In the genomic region with DNA sequence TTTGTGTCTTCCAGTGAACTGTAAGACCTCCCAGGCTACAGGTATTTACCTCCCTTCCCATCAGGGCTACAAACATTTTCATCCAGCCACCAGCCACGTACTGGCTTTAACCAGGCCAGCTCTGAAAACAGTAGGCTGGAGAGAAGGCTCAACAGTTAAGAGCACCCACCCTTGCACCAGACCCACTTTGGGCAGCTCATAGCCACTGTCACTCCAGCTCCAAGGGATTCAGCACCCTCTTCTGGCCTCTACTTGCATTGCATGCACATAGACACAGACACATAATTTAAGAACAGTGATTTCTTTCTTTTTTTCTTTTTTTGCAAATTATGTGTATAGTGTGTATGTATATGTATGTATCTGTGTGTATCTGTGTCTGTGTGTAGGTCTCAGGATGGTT, we compare ENCODE assay signal across 7 mouse cellular contexts. TPM values are rescaled to one million over a fixed set of nuclear protein-coding genes. Genes with fewer than 3 reads are reported as not detected.
A peak's percentile ranks its signal among the peaks of the same experiment; 100 is the strongest.
DNase-seq lines count a peak whose midpoint lies in the region; ATAC-seq and TF ChIP-seq lines count a peak whose summit lies in the region.

No protein-coding gene starts in this region.

- H3K9ac ChIP-seq in intestine, embryonic 14.5 days (ENCODE audit: low read length), result no peak overlapping the region
- no peak overlapping the region for H3K9ac ChIP-seq in intestine, embryonic 15.5 days
- H3K9ac ChIP-seq in ES-Bruce4 (ENCODE audit: low read depth, poor library complexity, severe bottlenecking), result no peak overlapping the region
- no peak overlapping the region for H3K9ac ChIP-seq in lung, postnatal 0 days (replicated peaks; ENCODE audit: low read depth)

- TF ChIP-seq CTCF in ES-Bruce4 (IDR thresholded peaks at IDR 0.05; ENCODE audit: low read depth, low read length), result peak; percentile 85
- peak; percentile 83 for TF ChIP-seq CTCF in lung, postnatal 0 days (IDR thresholded peaks at IDR 0.05)

- TF ChIP-seq POLR2A in ES-Bruce4 (IDR thresholded peaks at IDR 0.05; ENCODE audit: insufficient read depth, low read length), result no peak

- H3K36me3 ChIP-seq in intestine, embryonic 14.5 days (ENCODE audit: control insufficient read depth, insufficient read depth, low read length), result no peaks in the 10 kb centered on the region
- H3K36me3 ChIP-seq in intestine, embryonic 15.5 days, result 0 out of 2 replicates have a peak, but pooled peaks cover 3% of the 10 kb centered on the region
- H3K36me3 ChIP-seq in ES-Bruce4 (ENCODE audit: control insufficient read depth, insufficient read depth, low read length, poor library complexity, severe bottlenecking), result no peaks in the 10 kb centered on the region
- H3K36me3 ChIP-seq in lung, postnatal 0 days (ENCODE audit: insufficient read depth, low read length), result peaks cover 4% of the 10 kb centered on the region; the same call in 1 of the 2 replicates

- WGBS in intestine, embryonic 14.5 days, result 62% methylated on average over 1 of the region's 1 CpGs
- 38% methylated on average over 1 of the region's 1 CpGs for WGBS in intestine, embryonic 15.5 days
- 29% methylated on average over 1 of the region's 1 CpGs for WGBS in lung, postnatal 0 days

- no peak overlapping the region for H3K4me3 ChIP-seq in intestine, embryonic 14.5 days (ENCODE audit: low read depth, low read length)
- H3K4me3 ChIP-seq in intestine, embryonic 15.5 days (replicated peaks), result no peak overlapping the region
- no peak overlapping the region for H3K4me3 ChIP-seq in ES-Bruce4 (ENCODE audit: low read depth, low read length)
- no peak overlapping the region for H3K4me3 ChIP-seq in lung, postnatal 0 days (ENCODE audit: low read depth, low read length)

- no peaks in the 10 kb centered on the region for H3K4me1 ChIP-seq in intestine, embryonic 14.5 days (replicated peaks; ENCODE audit: control insufficient read depth, insufficient read depth, low read length)
- H3K4me1 ChIP-seq in intestine, embryonic 15.5 days (replicated peaks), result peaks cover 9% of the 10 kb centered on the region; the same call in 1 of the 2 replicates
- H3K4me1 ChIP-seq in ES-Bruce4 (ENCODE audit: control insufficient read depth, insufficient read depth, low read length), result no peaks in the 10 kb centered on the region
- H3K4me1 ChIP-seq in lung, postnatal 0 days (ENCODE audit: insufficient read depth, low read depth, low read length), result no peaks in the 10 kb centered on the region

- no peaks in the 10 kb centered on the region for H3K27me3 ChIP-seq in intestine, embryonic 14.5 days (replicated peaks; ENCODE audit: control insufficient read depth, insufficient read depth, low read length)
- H3K27me3 ChIP-seq in intestine, embryonic 15.5 days (replicated peaks), result no peaks in the 10 kb centered on the region
- H3K27me3 ChIP-seq in ES-Bruce4 (ENCODE audit: control insufficient read depth, insufficient read depth, low read length, poor library complexity, severe bottlenecking), result no peaks in the 10 kb centered on the region
- H3K27me3 ChIP-seq in lung, postnatal 0 days (replicated peaks; ENCODE audit: insufficient read depth, low read length), result no peaks in the 10 kb centered on the region

- H3K4me2 ChIP-seq in intestine, embryonic 14.5 days (ENCODE audit: low read length), result no peak overlapping the region
- H3K4me2 ChIP-seq in intestine, embryonic 15.5 days (replicated peaks), result no peak overlapping the region
- H3K4me2 ChIP-seq in lung, postnatal 0 days (replicated peaks; ENCODE audit: low read depth, low read length), result no peak overlapping the region

- TF ChIP-seq EP300 in ES-Bruce4 (IDR thresholded peaks at IDR 0.05; ENCODE audit: insufficient read depth, low read depth, low read length), result no peak
- no peak for TF ChIP-seq EP300 in lung, postnatal 0 days (IDR thresholded peaks at IDR 0.05)

- DNase-seq in intestine, embryonic 14.5 days (ENCODE audit: low spot score), result peak; percentile 71
- DNase-seq in B cell, adult 2 months, result peak; percentile 76 to 77
- peak; percentile 73 for DNase-seq in embryo, embryonic 10.5 days (ENCODE audit: low spot score)
- peak; percentile 72 for DNase-seq in lung, postnatal 0 days (ENCODE audit: low spot score)
- DNase-seq in thymus, postnatal 25 days, result peak; percentile 40

- H3K9me3 ChIP-seq in intestine, embryonic 14.5 days (ENCODE audit: control insufficient read depth, low read length), result 0 out of 2 replicates have a peak, but pooled peaks cover 5% of the 10 kb centered on the region
- no peaks in the 10 kb centered on the region for H3K9me3 ChIP-seq in intestine, embryonic 15.5 days
- H3K9me3 ChIP-seq in ES-Bruce4 (replicated peaks; ENCODE audit: control insufficient read depth, insufficient read depth, low read length, poor library complexity, severe bottlenecking), result peaks cover 3% of the 10 kb centered on the region
- H3K9me3 ChIP-seq in lung, postnatal 0 days (ENCODE audit: low read length), result no peaks in the 10 kb centered on the region

- H3K27ac ChIP-seq in intestine, embryonic 14.5 days (ENCODE audit: low read depth), result no peak overlapping the region
- no peak overlapping the region for H3K27ac ChIP-seq in intestine, embryonic 15.5 days
- no peak overlapping the region for H3K27ac ChIP-seq in ES-Bruce4 (ENCODE audit: insufficient read depth, low read length)
- H3K27ac ChIP-seq in lung, postnatal 0 days (ENCODE audit: low read length), result no peak overlapping the region

- no peak for ATAC-seq in intestine, embryonic 14.5 days (replicated peaks; ENCODE audit: low FRiP score, low TSS enrichment, low read depth)
- ATAC-seq in intestine, embryonic 15.5 days, result no peak
- ATAC-seq in lung, postnatal 0 days, result no peak

RNA-seq across cellular contexts. Expression of gene Oasl2, which starts 5.7 kb away (rescaled TPM):
- polyA plus RNA-seq in intestine, embryonic 14.5 days (2014; fragmentation: Nextera tagmentation; extraction: Ambion mirVana), result 5.1 and 8.3 TPM in 2 replicates
- polyA plus RNA-seq in intestine, embryonic 15.5 days (2015; fragmentation: Nextera tagmentation; extraction: Ambion mirVana), result 5.5 and 8.0 TPM in 2 replicates
- 42.0 and 42.3 TPM in 2 replicates for polyA plus RNA-seq in ES-Bruce4 (2011; ENCODE audit: insufficient read depth, insufficient read length, low read depth, missing spikeins)
- polyA plus RNA-seq in lung, postnatal 0 days (2015; fragmentation: Nextera tagmentation; extraction: Ambion mirVana), result 15.7 and 17.3 TPM in 2 replicates

RNA-seq across cellular contexts. Expression of gene Oasl1, which starts 20.6 kb away (rescaled TPM):
- 1.7 and 2.3 TPM in 2 replicates for polyA plus RNA-seq in intestine, embryonic 14.5 days (2014; fragmentation: Nextera tagmentation; extraction: Ambion mirVana)
- polyA plus RNA-seq in intestine, embryonic 15.5 days (2015; fragmentation: Nextera tagmentation; extraction: Ambion mirVana), result 1.9 and 2.3 TPM in 2 replicates
- not detected in 2 replicates for polyA plus RNA-seq in ES-Bruce4 (2011; ENCODE audit: insufficient read depth, insufficient read length, low read depth, missing spikeins)
- 0.92 and 1.8 TPM in 2 replicates for polyA plus RNA-seq in lung, postnatal 0 days (2015; fragmentation: Nextera tagmentation; extraction: Ambion mirVana)

RNA-seq across cellular contexts. Expression of gene 2210016L21Rik, which starts 39.5 kb away (rescaled TPM):
- 45.2 and 57.7 TPM in 2 replicates for polyA plus RNA-seq in intestine, embryonic 14.5 days (2014; fragmentation: Nextera tagmentation; extraction: Ambion mirVana)
- polyA plus RNA-seq in intestine, embryonic 15.5 days (2015; fragmentation: Nextera tagmentation; extraction: Ambion mirVana), result 51.3 and 62.7 TPM in 2 replicates
- 21.7 and 22.8 TPM in 2 replicates for polyA plus RNA-seq in ES-Bruce4 (2011; ENCODE audit: insufficient read depth, insufficient read length, low read depth, missing spikeins)
- 41.0 and 41.4 TPM in 2 replicates for polyA plus RNA-seq in lung, postnatal 0 days (2015; fragmentation: Nextera tagmentation; extraction: Ambion mirVana)

RNA-seq across cellular contexts. Expression of gene Gm9936, which starts 43.9 kb away (rescaled TPM):
- polyA plus RNA-seq in intestine, embryonic 14.5 days (2014; fragmentation: Nextera tagmentation; extraction: Ambion mirVana), result 0.13 and 0.38 TPM in 2 replicates
- polyA plus RNA-seq in intestine, embryonic 15.5 days (2015; fragmentation: Nextera tagmentation; extraction: Ambion mirVana), result 0.09 and 0.14 TPM in 2 replicates
- polyA plus RNA-seq in ES-Bruce4 (2011; ENCODE audit: insufficient read depth, insufficient read length, low read depth, missing spikeins), result 0.21 TPM in 1 of 2 replicates, not detected in the other
- not detected in 2 replicates for polyA plus RNA-seq in lung, postnatal 0 days (2015; fragmentation: Nextera tagmentation; extraction: Ambion mirVana)

RNA-seq across cellular contexts. Expression of gene 4930519G04Rik, which starts 48.9 kb away (rescaled TPM):
- polyA plus RNA-seq in intestine, embryonic 14.5 days (2014; fragmentation: Nextera tagmentation; extraction: Ambion mirVana), result 0.08 TPM in 1 of 2 replicates, not detected in the other
- not detected in 2 replicates for polyA plus RNA-seq in intestine, embryonic 15.5 days (2015; fragmentation: Nextera tagmentation; extraction: Ambion mirVana)
- not detected in 2 replicates for polyA plus RNA-seq in ES-Bruce4 (2011; ENCODE audit: insufficient read depth, insufficient read length, low read depth, missing spikeins)
- polyA plus RNA-seq in lung, postnatal 0 days (2015; fragmentation: Nextera tagmentation; extraction: Ambion mirVana), result not detected in 2 replicates
